Mouse (Mus musculus) adrenal gland, postnatal 25 days (tissue): ENCODE measurements around the gene Iars2. TPM values are rescaled to one million over a fixed set of nuclear protein-coding genes. Genes with fewer than 3 reads are reported as not detected.
A peak's percentile ranks its signal among the peaks of the same experiment; 100 is the strongest.

ENCODE experiments used
- DNase-seq: peaks from one replicate; pipeline ENCODE4 v3.0.0; 2021; ENCODE audit warnings: mixed read lengths
- long read RNA-seq: library from polyadenylated mRNA; stranded (forward); transcript quantifications from one replicate; pipeline ENCODE4 v2.0.0, GENCODE M21; 2021
- total RNA-seq: library from RNA; stranded (reverse); gene quantifications from 2 replicates; pipeline ENCODE4 v1.2.3, GENCODE M21; 2021

Gene Iars2
- 86.6 and 107 TPM in 2 replicates for total RNA-seq
- long read RNA-seq, full-length matches to known transcripts: 79 of 118 reads
- long read RNA-seq, partial matches to known transcripts: 25 of 118 reads
- long read RNA-seq, other reads (novel, unspliced or antisense): 14 of 118 reads

DNA sequence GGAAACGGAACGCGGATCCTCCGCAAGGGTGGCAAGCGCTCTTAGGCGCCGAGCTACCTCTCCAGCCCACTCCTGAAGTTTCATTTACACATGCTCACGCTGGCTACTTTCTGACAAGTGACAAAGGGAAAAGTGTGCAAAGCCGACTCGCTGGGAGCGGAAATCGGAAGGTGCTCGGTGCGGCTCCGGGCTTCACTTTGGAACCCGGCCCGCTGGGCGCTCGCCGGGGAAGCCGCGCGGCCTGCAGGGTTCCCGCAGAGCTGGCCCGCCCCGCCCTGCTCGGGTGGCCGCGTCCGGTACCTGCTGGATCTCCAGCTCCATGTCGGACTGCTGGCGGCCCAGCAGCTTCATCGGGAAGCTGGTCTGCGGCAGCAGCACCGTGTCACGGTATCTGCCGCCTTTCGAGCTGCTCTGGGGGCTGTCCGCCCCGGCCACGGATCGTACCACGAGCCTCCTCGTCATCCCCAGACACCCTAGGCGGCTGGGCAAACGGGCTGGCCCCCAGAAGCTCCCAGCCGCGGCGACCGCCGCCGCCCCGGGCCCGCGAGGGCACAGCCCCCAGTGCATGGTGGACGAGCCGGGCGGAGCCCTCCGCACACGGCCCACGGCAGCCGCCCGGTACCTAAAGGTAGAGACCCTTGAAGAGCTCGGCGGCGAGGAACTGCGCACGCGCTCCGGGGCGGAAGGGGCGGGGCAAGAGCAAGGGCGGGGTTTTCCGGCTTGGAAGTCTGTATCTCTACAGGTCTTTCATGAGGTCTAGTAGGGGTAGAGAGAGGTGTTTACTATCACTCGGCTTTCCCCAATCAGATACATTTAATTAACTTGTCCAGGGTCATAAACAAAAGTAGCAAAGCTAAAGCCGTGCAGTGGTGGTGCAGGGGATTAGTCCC, at the start of gene Iars2:
Iars2 (minus strand) TSS at position 676 of the 890 bp plus-strand sequence.
- peak; percentile 94 for DNase-seq

DNA sequence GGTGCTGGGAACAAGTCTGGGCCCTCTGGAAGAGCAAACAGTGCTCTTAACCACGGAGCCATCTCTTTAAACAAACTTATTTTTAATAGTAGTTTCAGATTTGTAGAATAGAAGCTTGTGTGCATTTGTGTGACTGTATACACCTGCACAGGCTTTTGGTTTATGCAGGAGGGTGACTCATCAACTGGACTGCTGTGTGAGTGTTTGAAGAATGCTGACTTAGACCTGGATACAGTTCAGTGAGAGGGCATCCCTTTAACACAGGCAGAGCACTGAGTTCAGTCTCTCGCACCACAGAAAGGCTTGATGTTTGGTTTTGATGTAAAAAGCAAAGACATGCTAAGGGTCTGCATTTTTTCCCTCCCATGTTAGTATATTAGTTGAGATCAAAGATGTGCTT, 48.2 kb upstream of the Iars2 start:
- no peak for DNase-seq

DNA sequence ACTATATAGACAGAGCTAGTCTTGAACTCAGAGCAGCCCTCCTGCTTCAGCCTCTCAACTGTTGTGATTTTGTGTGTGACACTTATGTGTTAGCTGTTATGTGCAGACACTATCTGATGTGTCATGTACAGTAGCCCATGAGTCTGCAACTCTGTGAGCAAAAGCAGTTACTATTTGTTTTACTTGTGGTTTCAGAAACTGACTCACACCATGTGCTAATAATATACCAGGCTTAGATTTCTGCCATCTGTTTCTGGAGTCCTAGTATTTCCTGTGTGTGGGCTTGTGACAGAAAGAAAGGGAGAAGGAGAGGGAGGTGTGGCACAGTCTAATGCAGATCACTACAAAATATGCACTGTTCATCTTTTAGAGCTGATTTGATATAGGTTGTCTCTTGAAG, 47.2 kb upstream of the Iars2 start:
- DNase-seq: no peak

DNA sequence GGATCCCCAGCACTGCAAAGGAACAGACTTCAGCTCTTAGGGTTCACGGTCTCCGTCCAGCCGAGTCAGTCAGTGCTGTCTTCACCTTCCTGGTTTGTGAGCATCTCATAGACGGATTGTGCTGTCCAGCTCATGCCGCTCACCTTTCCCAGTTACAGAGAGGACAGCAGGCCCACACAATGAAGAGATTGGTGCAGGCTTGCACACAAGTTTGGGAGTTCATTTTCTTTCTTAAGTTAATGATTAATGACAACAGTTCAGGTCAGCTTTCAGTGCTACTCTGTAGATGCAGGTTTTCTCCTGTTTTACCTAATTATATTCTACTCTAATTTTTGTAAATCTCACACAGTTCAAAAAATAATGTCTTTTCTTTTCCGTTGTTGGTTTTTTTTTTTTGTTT, 40.8 kb upstream of the Iars2 start:
- DNase-seq: no peak

DNA sequence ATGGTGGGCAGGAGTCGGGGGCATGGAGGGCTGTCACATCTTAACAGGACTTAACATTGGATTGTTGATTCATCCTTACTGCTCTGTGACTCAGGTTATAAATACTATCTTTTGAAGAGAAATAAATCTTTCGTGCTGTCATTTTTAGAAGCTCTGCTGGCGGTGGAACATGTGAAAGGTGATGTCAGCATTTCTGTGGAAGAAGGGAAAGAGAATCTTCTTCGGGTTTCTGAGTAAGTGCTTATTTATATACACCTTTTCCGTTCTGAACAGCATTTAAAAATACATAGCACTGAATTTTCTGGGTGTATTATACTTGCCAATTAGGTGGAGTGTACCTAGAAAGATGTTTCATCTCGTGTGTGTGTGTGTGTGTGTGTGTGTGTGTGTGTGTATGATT, 38.2 kb upstream of the Iars2 start:
- DNase-seq: no peak

DNA sequence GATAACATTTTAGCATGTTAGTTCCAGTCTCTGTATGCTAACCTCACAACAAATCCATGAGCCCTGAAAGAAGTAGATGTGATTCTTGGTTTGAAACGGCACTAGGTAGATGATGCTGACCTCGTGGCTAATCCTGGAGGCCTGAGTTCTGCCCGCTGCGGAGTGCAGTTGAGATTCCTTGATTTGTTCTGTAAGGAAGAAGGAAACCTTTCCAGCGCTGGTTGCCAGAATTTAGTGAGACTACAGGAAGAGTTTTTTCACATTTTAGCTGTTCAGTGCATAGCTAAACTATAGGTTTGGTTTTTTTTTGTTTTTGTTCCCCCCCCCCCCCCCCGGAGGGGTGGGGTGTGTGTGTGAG, 35.0 kb upstream of the Iars2 start:
- DNase-seq: no peak

DNA sequence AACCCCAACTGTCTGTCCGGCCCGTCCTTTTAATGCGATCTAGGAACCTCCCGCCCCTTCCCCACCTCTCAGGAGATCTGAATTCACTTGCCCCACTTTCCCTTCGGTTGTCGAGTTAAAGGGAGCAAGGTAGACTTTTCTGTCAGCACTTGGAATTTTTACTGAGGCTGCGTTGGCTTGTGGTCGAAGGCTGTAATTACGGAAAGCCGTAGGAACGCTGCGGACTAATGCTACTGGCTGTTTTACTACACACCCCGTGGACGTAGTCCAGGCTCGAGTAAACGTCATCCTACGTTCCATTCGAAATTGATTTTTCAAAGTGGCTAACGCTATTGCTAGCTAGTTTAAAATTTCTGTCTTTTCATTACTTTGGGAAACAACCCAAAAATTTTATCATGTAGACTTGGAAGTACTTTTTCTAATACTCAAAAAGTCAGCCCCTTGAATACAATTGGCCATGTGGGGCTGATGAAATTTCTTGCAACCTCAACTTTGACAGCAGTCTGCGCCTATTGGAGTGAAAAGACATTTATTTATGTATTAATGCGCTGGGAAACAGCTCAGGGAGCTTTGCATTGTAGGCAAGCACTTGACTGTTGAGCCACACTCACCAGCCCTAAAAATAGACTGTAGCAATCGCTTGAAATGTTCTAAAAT, 34.5 kb upstream of the Iars2 start:
- DNase-seq: peak; percentile 39

DNA sequence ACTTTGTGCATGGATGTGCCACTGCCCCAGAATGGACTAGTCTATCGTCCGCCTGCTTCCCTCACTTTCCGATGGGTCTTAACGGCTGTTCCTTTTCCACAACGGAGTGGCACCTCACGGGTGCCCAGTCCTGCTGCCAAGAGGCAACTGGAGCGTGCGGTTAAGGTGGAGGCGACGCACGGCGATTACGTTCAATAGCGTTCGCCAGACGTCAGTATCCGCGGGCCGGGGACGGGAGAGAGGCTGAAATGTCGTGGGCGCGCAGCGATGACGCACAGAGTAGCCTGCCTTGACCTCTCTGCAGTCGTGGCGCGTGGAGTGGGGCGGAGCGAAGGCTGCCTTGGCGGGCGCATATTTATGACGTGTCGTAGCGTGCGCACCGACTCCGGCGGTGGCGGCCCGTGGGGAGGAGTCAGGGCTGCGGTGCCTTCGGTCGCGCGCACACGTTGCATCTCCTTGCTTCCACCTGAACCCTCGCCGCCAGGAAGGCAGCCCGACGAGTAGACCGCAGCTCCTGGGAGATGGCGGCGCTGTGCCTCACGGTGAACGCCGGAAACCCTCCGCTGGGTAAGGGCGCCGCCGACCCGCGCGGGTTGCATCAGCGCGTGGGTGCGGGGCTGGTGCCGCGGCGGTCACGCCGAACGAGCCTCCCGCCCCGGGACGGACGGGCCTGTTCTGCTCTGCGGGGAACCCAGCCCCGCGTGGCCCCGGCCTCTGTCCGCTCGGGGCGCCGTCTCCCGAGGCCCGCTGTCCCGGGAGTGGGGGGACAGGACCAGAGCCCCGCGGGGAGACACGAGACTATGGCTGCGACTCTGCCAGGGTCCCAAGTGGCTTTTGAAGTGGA, 33.7 kb upstream of the Iars2 start, which contains the start of gene Eprs:
Eprs (plus strand) TSS at position 368 of the 844 bp plus-strand sequence.
- DNase-seq: peak; percentile 98

DNA sequence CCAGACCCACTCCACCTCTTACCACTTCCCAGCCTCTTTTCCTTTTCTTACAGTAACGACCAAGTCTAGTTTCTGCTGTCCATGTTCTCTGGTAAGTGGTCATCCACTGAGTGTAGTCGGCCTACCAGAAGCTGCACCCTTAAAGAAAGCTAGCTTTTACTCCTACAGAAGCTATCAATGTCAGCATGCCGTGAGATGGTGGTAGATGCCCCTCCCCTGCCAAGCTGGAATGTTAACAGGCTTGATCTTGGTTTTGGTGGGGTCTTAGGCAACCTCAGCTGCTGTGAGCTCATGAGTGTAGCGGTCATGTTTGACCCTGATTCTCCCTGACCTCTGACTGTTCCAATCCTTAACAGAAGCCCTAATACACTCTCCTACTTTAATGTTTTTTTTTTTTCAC, 29.0 kb upstream of the Iars2 start:
- no peak for DNase-seq

DNA sequence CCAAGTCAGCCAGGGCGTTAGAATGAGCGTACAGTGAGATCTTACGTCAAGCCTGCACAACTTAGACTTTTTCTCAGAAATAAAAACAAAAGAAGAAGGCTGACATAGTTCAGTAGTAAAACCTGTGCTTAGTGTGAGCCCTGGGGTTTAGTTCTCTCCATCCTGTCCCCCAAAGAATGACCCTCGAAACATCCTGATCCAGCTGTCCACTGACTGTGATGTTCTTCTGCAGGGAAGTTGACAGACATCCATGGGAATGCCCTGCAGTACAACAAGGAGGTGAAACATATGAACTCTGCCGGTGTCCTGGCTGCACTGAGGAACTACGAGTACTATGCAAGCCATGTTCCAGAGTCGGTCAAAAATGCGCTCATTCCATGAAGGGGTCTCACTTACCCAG, 27.1 kb upstream of the Iars2 start:
- DNase-seq: no peak

DNA sequence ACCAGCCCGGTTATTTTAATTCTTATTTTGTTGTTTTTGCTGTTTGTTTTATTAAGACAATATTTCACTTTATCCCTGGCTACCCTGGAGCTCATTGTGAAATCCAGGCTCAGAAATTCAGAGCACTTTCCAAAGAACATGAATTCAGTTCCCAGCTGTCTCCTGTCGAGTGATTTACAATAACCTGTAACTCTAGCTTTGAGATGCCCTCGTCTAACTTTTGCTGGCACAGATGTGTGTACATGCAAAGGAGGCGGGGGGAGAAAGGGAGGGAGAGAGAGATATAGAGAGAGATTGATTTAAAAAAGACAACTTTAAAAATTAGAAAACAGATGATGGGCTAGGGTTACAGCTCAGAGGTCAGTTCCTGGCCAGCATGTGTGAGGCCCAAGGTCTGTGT, 25.5 kb upstream of the Iars2 start:
- DNase-seq: no peak

DNA sequence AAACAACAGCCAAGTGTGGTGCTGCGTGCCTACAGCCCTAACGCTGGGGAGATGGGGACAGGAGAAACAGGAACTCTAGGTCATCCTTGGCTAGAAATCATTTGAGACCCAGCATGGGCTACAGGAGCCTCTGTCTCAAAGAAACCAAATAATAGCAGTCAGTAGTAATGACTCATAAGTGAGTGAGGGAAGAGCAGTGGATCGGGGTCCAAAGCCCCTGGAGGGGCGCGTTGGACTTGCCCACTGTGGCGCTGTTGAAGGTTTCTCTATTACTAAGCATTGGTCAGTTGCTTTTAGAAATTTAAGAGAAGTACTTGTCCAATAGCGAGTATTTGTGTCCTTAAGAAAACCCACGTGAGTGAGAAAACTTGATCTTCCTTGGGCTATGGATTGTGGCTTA, 24.2 kb upstream of the Iars2 start:
- DNase-seq: no peak

DNA sequence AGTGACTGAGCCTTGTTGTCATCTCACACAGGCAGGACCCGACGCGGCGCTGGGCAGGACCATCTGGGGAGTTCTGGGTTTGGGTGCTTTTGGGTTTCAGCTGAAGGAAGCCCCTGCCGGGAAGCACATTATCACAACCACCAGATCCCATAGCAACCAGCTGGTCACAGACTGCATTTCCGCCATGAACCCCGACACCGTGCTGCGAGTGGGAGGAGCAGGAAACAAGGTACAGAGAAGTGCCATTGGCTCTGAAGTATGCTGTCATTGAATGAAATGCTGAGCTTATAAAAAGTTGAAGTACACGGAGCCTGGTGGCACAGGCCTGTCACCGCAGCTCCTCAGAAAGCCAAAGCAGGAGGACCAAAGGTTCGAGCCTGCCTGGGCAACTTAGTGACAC, 23.0 kb upstream of the Iars2 start:
- DNase-seq: no peak

DNA sequence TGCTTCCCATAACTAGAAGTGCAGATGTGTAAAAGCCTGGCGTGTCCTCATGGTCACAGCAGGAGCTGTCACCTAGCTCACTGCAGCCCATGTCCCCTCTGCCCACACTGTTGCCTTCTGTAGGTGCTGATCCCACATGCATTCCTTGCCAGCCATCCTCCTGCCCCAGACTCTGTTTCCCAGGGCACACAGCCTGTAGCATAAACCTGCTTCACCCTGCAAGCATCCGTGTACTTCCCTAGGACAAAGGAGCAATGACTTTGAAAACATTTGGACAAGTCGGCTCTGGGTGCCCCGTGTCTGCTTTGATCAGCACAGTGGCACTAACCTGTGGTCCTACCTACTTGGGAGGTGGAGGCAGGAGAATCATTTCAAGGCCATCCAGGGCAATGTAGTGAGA, 21.4 kb upstream of the Iars2 start:
- DNase-seq: no peak

DNA sequence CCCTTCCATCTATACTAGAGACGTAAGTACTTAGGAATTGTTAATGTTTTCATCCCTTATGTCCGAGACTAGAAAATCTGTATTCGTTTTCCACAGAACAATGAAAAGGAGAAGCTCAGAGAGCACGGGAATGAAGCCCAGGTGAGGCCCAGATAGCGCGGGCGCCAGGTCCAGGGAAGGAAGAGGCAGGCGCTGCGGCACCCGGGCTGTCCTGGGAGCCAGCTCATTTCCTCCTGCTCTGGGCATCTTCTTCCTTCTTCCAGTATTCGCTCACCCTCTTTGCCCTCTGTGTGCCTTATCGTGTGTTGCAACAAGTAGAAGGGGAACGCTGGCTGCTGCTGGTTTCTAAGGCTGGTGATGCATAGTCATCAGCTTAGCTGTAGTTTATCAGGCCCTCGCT, 20.5 kb upstream of the Iars2 start:
- DNase-seq: no peak

DNA sequence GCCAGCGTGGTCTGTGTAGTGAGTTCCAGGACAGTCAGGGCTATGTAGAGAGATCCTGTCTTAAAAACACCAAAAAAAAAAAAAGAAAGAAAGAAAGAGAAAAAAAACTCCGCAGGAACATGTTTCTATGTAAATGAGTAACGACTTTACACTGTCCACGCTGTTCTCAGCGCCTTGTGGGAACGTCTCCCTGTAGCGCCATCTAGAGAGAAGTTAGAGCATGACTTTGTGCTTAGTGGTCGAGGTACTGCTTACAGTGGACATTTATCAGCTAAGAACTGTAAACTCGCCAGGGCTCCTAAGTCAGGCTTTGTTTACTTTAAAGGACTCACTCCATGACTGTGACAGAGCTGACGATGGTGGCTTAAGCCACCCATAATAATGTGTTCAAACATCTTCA, 17.0 kb upstream of the Iars2 start:
- DNase-seq: no peak

DNA sequence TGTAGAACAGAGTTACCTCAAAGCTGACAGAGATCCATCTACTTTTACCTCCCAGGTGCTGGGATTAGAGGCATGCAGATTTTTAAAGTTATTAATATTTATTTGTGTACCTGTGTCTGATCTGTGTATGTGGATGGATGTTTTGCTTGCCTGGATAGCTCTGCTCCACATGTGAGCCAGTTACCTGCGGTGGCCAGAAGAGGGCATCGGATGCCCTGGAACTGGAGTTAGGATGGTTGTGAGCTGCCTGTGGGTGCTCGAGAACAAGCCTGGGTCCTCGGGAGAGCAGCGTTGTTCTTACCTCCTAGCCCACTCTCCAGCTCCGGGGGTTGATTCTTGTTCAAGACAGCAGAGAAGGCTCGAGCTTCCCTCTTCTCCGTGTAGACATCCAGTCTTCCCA, 14.2 kb upstream of the Iars2 start:
- DNase-seq: no peak

DNA sequence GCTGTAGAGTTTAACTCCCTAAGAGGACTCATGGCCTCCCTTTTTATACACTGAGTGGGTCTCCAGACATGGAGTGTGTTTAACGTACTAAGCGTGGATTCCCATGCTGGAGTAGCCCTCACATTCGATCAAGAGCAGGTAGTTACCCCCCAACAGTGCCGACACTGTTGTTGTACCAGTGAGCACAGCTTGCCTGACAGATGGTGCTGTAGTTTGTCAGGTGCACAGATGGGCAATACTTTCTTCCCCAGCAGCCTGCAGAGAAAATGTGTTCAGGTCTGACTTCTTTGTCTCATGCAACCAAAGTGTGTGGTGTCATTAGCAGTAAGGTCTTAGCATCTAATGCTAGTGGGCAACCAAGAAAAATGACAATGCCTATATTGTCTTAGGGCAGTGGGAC, 13.2 kb upstream of the Iars2 start:
- DNase-seq: no peak

DNA sequence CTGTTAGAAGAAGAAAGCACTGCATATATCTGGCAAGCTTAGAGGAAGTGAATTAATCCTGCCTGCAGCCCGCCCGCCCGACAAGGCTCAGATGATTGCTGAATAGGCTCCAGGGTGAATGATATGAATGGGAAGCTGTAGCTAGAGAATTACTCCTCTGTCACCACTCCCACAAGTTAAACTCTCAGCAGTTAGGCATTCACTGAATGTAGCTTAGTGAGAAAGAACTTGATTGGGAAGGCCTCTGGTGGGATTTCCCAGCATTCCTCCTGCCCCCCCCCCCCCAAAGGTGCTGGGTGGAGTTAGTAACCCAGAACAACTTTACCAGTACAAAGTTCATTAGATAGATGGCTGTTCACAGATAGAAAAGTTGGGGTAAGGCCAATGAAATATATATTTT, 7.3 kb upstream of the Iars2 start:
- no peak for DNase-seq

DNA sequence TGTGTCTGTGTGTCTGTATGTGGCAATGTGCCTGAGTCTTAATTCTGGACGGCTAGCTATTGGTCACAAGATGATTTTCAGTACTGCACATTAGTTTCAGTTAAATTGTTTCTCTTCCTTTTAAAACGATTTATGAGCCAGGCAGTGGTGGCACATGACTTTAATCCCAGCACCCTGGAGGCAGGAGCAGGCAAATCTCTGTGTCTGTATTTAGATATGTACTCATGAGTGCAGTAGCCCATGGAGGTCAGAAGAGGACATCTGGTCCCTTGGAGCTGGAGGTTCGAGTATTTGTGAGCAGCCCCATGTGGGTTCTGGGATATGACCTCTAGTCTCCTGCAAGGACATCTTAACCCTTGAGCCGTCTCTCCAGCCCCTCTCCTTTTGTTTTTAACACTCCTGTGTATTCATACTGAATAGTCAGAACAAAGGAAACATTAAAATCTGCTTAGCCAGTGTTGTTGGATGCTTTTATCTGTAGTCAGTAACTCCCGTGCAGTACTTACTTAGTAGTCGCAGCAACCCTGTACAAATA, 6.1 kb upstream of the Iars2 start:
- no peak for DNase-seq

DNA sequence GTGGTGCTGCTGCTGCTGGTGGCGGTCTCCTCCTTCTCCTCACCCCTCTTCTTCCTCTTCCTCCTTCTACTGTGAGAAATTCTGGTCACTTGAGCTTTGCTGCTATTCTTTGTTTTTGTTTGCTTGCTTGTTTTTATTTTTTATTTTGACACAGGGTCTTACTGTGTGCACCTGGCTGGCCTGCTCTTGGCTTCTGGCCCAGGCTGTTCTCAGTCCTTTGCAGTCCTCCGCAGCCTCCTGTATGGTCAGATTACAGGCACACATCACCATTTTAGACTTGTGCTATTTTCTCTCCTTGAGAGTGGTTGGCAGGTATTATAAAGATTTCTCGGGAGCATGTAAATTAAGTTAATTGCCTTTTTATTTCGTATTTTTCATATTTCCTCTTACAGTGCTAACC, 4.9 kb upstream of the Iars2 start:
- DNase-seq: no peak

DNA sequence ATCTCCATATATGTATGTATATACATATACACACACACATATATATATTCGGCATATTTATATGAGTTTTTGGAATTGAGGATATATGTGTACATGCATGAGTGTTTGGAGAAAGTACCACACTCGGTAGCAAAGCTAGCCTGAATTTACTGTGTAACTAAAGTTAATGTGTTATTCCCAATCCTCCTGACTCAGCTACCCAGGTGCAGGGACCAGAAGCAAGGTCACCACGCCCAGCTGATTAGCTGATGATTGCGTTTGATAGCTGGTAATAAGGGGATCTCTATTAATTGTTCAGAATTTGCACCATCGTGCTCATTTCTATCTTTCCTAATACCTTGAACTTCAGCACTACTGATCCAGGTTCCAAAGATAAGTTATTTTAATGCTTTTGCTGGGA, 4.5 kb upstream of the Iars2 start:
- DNase-seq: no peak
